Mouse (Mus musculus) E14TG2a.4 (cell line): ENCODE measurements around the gene Taf1b.
A peak's percentile ranks its signal among the peaks of the same experiment; 100 is the strongest.

ENCODE experiments used
- H3K27me3 ChIP-seq: 2 replicates; pipeline ENCODE4 v1.6.1; 2014; ENCODE audit warnings: low read length, control low read depth; ENCODE audit not compliant: insufficient read depth
- H3K36me3 ChIP-seq: 2 replicates; pipeline ENCODE4 v1.6.1; 2014; ENCODE audit warnings: low read length, control low read depth; ENCODE audit not compliant: insufficient read depth
- H3K4me1 ChIP-seq: replicated peaks from 2 replicates; pipeline ENCODE4 v1.6.1; 2014; ENCODE audit warnings: low read depth, low read length, control low read depth
- H3K4me3 ChIP-seq: replicated peaks from 2 replicates; pipeline ENCODE4 v1.5.1; 2014; ENCODE audit warnings: mild to moderate bottlenecking, low read length
- H3K9me3 ChIP-seq: 2 replicates; pipeline ENCODE4 v1.6.1; 2014; ENCODE audit warnings: low read length, control low read depth
- CTCF ChIP-seq: conservative IDR thresholded peaks from 2 replicates; pipeline ENCODE4 v1.5.1; 2014; ENCODE audit warnings: low read length
- NANOG ChIP-seq: IDR thresholded peaks from 2 replicates; pipeline ENCODE4 v1.6.1; 2014; ENCODE audit warnings: borderline replicate concordance, low read length, mixed read lengths
- POU5F1 ChIP-seq: IDR thresholded peaks from 2 replicates; pipeline ENCODE4 v1.6.1; 2014; ENCODE audit warnings: low read length, borderline replicate concordance

Taf1b gene

GRCm38 (mm10) chr12:24603266-24603665, 105.1 kb downstream of the Taf1b start:
- Histone ChIP-seq H3K36me3 (peaks cover 31% of the 10 kb centered on the region), H3K9me3 (no peaks in the 10 kb centered on the region), H3K27me3 (no peaks in the 10 kb centered on the region), H3K4me3 (no peak overlapping the region), H3K4me1 (peaks cover 10% of the 10 kb centered on the region)
- peak; percentile 73 for TF ChIP-seq CTCF
- no peak for TF ChIP-seq POU5F1

- Histone ChIP-seq H3K4me1 (peaks cover 6% of the 10 kb centered on the region), H3K36me3 (peaks cover 59% of the 10 kb centered on the region), H3K9me3 (no peaks in the 10 kb centered on the region), H3K27me3 (no peaks in the 10 kb centered on the region), H3K4me3 (no peak overlapping the region)
- TF ChIP-seq CTCF (no peak), POU5F1 (no peak), NANOG (no peak)
These were observed 108.0 kb downstream of the Taf1b start for GRCm38 (mm10) chr12:24606166-24606565.
